Mouse (Mus musculus): Measurements from ENCODE around the gene Miga1.

GRCm38 (mm10) chr3:152264374-152264773, 75.8 kb downstream of the Miga1 start:
- TF ChIP-seq GATA1 (IDR thresholded peaks at IDR 0.05; ENCODE audit: borderline replicate concordance, low read length) (no peak), FLI1 (IDR thresholded peaks at IDR 0.05; ENCODE audit: low read length) (no peak)

Data from megakaryocyte, embryonic 14.5 days (primary cell).